Mouse (Mus musculus): Measurements from ENCODE around the gene Cracr2b. TPM values are rescaled to one million over a fixed set of nuclear protein-coding genes. Genes with fewer than 3 reads are reported as not detected.

Cracr2b gene
- total RNA-seq, 2 experiments from 2014 or later = 11.2 to 12.5 TPM

DNA sequence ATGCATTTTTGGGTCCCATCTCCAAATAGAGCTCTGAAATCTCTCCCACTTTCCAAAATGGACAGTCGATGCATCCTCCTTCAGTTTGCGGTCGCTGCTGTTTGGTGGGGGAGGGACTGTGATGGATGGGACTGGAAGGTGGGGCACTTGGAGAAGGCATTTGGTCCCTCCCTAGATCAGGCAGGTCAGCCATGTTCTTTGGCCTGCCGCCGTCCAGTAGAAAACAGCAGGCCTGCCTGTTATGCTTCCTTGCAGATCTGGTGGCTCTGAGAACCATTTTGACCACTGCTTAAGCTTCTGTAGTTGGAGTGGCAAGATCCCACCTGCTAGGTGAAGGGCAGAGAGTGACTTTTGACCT, 7.2 kb downstream of the Cracr2b start:
- no peak for DNase-seq (ENCODE audit: low spot score in 2 of 2)

DNA sequence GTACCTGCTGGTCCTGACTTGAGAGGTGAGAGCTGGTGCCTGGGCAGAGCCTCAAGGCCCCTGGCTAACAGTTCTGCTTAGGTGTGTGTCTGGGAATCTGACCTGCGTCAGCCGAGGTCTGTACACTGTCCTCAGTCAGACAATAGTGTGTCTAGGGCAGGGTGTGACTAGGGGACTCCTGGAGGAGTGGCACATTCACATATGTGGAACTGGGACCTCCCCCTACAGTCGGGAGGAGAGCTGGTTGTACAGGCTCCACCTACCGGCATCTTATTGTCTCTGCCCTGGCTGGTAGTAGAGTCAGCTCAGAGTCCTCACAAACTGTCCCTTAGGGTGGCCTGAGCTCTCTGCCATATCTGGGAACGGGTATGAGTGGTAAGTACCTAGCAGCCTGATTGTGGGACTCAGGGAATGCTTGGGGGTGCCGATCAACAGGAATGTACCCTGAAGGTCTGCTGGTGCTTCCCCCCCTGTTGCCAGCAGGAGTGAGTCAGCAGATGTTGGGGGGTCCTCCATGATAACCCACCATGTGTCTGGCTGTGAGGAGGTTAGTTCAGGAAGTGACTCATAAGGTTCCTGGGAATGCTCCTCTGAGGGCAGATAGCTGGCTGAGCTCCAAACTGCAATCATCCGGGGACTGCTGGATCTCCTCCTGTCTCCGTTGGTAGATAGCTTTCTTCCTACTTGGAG, 7.8 kb downstream of the Cracr2b start:
- peak; percentile 59 to 72 for DNase-seq (ENCODE audit: low spot score in 2 of 2)

DNA sequence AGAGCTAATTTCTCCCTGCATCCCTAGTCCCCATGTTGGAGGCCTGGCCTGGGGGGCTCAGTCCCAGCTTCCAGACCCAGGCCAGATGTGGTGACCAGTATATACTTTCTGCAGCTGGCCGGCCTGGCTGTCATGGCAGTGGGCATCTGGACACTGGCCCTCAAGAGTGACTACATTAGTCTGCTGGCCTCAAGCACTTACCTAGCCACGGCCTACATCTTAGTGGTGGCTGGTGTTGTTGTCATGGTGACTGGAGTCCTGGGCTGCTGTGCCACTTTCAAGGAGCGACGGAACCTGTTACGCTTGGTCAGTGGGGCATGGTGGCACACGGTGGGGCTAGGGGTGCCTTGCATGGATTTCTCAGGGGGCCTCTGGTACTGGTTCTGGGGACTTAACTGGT, 8.5 kb downstream of the Cracr2b start:
- DNase-seq (ENCODE audit: low spot score in 2 of 2) = peak in 1 of 2 experiments; percentile 25

DNA sequence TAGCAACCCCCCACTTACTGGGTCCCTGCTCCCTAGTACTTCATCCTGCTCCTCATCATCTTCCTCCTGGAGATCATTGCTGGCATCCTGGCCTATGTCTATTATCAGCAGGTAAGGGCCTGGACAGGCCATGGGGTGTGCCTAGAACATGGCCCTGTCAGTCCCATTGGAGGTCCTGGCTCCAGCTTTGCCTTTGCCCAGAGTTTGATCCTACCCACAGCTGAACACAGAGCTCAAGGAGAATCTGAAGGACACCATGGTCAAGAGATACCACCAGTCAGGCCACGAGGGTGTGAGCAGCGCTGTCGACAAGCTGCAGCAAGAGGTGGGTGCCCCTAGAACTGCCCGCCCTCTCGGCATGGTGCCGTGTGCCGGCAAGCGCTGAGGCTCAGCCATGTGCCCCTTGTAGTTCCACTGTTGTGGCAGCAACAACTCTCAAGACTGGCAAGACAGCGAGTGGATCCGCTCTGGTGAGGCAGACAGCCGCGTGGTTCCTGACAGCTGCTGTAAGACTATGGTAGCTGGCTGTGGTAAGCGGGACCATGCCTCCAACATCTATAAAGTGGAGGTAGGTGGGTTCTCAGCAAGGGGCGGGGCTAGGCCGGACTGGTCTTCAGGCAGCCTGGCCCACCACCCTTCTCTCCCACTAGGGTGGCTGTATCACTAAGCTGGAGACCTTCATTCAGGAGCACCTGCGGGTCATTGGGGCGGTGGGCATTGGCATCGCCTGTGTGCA, 9.2 kb downstream of the Cracr2b start:
- peak in 1 of 2 experiments; percentile 26 for DNase-seq (ENCODE audit: low spot score in 2 of 2)

DNA sequence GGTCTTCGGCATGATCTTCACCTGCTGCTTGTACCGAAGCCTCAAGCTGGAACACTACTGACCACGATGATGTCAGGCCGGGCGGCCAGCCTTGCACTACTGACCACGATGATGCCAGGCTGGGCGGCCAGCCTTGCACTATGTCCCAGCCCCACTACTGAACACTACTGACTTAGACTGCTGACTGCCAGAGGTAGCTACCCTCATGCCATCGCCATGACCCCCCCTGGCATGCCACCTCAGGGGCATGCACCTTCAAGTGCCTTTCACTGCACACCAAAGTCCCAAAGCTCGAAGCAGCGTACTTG, 9.7 kb downstream of the Cracr2b start:
- peak in 1 of 2 experiments; percentile 21 for DNase-seq (ENCODE audit: low spot score in 2 of 2)

DNA sequence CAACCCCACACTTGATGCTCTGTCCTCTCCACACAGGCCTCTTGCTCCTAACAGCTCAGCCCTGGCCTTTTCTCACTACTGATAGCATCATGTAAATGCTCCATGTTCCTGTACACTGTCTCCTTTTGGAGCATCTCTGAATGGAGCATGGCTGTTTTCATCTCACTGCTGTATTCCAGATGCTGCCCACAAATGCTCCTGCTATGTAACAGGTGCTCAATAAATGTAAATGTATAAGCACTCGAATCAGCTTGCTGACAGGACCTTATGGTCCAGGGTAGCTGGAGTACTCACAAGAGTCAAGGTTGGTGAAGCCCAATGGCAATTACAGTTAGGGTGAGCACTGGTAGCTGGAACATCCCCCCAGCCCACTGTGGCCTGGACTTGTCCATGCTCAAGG, 10.3 kb downstream of the Cracr2b start:
- DNase-seq (ENCODE audit: low spot score in 2 of 2) = peak in 1 of 2 experiments; percentile 18

DNA sequence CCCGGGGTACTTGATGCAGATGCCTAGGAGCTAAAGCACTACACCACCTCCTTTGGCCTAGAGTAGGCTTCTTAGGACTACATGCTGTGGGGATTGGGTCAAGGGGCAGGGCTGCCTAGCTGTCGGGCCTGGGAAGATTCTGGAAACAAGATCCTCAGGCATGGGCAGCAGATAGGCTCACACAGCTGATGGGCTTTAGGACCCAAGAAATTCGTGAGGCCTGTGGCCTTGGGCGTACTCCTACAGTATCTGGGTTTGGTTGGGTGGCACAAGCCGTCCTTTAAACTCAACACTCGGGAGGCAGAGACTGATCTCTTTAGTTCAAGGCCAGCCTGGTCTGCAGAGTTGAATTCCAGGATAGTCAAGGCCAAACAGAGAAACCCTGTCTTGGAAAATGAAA, 11.3 kb downstream of the Cracr2b start:
- no peak for DNase-seq (ENCODE audit: low spot score in 2 of 2)

DNA sequence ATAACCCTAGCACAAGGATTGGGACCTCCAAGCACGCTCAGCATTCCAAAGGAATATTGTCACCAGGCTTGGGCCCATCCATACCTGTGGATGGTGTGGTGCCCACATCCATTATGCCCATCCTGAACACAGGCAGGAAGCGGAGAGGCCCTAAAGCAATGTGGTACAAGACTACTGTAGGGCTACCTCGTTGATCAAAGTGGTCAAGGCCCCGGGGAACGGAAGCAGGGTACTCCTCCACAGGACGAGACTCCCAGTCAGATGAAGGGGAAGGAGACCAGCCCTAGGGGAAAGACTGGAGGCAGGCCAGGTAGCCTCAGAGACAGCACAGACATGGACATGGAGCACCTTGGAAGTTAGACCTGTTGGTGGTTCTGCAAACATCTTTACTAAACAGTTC, 11.9 kb downstream of the Cracr2b start:
- no peak for DNase-seq (ENCODE audit: low spot score in 2 of 2)

DNA sequence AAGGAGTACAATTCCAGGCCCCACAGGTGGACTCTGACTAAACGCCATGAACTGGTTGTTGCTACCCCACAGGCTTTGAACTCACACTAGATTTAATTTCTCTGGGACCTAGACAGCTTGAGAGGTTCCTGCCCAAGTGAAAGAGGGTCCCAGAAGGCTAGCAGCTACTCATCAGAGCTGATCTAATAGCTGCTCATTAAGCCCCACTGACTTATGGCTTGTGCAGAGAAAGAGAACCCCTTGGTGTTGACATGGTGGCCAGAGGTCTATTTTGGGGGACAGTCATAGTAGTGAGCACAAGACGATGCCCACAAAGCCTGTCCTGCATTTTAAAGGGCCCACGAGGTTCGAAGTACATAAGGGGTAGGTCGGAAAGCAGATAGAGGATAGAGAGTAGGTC, 13.3 kb downstream of the Cracr2b start:
- DNase-seq (ENCODE audit: low spot score in 2 of 2) = no peak

DNA sequence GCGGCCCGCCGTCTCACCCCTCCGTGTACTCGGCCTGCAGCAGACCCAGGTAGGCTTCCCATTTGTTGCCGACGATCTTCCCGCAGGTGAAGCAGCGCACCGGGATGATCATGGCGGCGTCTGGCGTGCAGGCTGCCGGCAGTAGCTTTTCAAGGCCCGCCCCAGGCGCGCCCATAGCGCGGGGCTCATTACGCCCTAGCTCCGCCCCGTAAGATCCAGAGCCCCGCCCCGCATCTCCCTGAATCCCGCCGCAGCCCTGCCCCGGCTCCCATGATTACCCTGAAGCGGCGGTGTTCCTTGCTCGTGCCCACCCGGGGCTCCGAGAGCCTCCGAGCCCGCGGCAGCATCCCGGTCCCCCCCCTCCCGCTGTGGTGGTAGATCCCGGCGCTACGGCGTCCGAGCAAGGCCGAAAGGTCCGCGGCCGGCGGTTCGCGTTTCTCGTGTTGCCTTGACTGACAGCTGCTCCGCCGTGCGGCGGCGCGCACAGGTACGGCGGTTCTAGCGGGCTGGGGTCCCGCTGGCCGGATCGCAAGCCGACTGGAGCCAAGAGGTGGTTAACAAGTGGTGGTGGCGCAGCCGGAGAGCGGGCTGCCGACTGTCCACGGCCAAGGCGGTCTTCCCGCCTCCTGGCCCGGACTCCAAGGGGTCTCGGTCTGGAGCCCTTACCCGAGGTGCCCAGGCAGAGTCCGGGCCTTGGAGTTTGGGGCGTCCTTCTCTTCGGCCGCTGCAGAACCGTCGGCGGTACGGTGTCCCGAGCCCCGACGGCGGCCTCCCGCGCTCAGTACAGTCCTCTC, 14.3 kb downstream of the Cracr2b start, which contains the start of the genes Polr2l and Tspan4:
Polr2l (minus strand) TSS at position 122 of the 794 bp plus-strand sequence.
Tspan4 (plus strand) TSS at position 230 of the 794 bp plus-strand sequence.
- peak; percentile 81 to 86 for DNase-seq (ENCODE audit: low spot score in 2 of 2)

DNA sequence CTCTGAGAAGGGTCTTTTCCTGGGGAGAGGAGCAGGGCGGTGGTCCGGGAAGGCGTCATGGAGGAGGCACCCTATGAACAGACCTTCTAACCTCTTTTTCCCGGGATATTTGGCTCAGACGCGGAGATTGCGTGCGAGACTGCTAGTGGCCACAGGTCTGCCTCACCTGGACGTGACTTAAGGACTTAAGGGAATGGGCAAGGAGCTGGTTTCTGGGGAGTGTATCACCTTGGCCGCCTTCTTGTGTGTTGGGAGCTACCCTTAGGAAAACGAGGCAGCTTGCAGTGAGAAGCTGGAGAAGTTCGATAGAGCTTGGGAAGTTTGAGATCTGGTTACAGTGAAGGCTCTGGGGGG, 14.9 kb downstream of the Cracr2b start:
- no peak for DNase-seq (ENCODE audit: low spot score in 2 of 2)

DNA sequence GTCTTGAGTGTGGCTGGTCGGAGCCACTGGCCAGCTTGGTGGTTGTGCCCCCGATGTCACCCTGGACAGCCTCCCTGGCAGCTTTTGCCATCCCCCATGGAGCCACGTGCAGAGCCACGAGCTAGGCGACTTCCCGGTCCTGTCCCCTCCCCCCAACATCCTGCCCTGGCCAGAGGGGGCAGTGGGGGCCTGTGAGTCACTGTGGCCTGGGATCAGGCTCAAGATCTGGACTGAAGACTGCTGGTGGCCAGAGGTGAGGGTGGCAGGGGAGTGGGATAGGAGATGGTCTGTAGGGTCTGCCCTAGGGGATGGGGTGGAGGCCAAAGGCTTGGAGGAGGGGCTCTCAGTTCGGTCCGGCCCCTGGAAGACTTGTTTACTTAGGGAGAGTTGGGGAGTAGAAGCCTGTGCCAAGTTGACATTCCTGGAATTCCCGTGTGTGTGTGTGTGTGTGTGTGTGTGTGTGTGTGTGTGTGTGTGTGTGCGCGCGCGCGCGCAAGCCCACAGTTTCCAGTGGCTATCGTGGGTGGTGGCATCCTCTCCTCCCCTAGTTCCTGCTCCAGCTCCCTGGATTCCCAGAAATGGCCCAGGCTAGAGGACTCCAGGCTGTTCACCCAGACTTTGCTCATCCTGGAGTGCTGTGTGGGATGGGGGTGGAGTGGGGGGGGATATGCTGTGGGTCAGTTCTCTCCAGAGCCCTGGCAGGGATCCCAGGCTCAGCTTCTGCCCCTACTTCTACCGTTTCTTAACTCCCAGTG, 15.5 kb downstream of the Cracr2b start:
- peak; percentile 82 to 84 for DNase-seq (ENCODE audit: low spot score in 2 of 2)

DNA sequence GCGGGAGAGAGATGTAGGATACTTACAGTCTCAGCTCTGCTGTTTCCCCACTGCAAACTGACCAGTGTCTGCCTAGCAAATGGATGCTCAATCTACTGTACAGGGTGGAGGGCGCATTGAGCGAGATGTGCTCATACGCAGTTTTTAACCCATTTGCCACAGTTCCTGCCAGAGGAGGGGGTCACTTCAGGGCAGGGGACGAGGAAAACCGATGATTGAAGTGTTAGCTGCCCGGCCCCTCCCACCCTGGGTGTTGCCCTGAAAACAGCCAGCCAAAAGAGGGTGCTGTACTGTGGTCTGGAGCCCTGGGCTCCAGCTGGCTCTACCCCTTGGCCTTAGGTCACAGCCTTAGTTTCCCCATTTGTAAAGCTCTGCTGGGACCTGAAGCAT, 16.1 kb downstream of the Cracr2b start:
- DNase-seq (ENCODE audit: low spot score in 2 of 2) = no peak

DNA sequence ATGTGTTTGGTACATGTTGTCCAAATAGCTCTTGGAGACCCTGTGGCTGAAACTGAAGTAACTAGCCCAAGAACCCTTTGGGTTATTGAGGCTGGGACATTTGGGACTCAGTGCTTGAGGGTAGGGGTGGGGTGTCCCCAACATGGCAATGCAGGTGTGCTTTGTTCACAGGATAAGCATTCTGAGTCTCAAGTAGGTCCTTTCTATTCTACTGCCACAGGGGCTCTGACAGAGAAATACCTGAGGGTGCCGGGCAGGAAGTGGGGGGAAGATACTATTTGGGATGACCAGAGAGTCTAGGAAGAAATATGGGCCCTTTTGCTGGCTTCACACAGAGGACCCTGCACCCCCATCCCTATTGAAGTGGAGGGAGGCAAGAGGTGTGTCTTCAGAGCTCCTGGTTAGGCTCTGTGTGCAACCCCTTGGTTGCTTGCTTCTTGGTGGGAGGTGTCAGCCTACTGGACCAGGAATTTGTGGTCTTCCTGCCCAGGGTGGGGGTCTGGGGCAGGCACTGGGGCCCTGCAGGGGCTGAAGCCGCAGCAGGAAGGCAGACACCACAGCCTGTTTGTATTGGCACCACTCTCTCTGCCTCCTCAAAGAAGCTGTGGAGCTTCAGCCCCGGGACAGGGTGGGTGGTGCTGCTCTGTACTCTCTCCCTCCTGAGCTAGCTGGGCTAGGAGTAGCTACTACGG, 16.8 kb downstream of the Cracr2b start:
- DNase-seq (ENCODE audit: low spot score in 2 of 2) = no peak

DNA sequence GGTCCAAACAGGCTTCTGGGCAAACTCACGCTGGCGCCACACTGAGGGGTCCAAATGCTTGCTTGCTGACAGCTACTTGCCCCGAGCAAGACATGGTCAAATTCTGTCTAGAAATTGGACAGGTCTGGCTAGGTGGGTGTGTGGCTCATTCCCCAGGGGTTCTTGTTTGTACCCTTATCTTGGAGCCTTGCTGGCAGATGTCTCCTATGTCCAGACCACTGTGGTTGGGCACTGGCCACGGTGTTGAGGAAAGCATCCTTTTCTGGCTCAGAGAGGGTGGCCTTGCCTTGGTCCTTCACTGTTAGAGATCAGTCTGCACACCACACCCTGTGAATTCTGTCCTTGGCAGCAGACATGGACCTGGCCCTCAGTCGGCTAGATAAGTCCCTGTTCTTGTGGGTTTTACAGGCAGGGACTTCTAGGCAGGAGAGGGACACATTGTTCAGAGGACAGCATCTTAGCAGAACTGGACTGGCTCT, 17.4 kb downstream of the Cracr2b start:
- DNase-seq (ENCODE audit: low spot score in 2 of 2) = no peak

DNA sequence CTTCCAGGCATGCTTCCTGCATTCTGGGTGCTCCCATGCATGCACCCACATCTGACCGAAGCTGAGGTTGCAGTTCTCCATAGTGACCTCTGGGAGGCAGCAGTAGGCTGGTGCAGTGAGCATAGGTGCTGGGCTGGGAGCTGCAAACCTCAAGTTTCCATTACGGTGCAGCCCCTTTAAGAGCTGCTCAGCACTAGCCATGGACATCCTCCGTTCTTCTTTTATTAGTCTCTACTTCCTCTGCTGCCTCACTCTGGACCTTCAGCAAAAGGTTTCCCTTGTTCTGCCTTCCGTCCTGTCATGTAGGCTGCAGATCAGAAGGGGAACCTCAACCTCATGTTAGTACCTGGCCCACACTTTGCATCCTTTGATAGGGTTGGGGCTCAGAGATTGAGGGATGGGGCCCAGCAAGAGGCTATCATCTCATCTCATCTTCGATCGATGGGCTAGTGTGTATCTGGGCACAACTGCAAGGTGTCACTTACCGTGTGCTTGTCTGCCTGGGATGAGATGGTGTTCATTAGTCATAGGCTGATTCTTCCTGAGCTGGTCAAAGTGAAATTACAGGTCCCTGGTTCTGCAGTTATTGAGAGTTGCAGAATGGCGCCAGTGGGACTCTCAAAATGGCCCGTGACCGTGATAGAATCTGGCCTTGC, 20.1 kb downstream of the Cracr2b start:
- peak in 1 of 2 experiments; percentile 56 for DNase-seq (ENCODE audit: low spot score in 2 of 2)

DNA sequence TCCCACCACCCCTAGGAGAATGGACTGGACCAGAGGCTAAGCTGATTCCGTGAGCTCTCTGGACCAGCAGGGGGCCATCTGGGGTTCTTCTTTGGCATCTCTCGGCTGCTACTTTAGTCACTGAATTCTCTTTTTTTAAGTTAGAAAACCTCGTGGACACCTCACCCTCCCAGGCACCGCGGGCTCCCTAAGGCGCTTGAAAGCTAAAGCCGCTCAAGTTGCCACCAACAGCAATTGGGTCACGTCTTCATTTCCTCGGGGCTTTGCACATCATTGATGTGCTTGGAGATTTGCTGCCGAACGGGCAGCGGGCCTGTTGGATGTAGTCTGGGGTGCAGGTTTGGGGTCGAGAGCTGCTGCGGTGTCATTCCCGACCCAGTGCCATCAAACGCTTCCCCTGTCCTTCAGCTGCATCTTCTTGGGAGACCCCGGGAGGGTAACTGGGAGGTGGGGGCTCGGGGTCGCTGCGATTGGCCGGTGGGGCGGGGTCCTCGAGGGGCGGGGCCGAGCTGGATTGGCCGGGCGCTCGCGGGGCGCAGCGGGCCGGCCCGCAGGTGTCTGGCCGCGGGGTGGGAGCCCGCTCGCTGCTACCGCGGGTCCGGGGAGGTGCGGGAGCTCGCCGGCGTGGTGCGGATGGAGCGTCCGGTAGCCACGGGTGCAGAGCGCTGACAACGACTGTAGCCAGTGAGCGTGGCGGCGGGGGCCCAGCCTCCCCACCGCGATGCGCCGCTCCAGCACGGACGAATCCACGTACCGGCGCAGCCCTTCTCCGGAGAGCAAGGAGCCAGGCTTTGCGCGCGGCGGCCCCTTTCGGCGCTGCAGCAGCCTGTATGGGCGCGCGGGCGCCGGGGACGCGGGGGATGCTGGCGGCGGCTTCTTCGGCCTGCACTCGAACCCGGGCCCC, 20.9 kb downstream of the Cracr2b start:
- DNase-seq (ENCODE audit: low spot score in 2 of 2) = peak in 1 of 2 experiments; percentile 48

DNA sequence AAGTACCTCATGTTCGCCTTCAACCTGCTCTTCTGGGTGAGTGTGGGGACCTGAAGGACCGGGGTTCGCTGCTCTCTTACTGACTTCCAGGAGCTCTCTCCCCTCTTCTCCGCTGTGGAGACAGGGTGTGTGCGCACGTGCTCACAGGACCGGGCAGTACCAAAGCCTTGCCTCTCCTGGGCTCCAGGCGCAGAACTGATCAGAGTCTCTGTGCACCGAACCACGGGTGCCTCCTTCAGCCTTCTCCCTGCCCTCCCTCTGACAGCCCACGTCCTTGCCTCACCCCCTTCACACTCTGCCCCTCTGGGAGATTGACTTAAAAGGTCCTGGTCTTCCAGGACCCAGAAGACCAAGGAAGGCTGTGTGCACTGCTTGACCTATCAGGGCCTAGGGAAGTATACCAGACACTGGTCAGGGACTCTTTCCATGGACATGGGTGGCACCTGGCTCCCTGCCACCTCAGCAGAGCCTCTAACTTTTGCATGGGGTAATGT, 21.7 kb downstream of the Cracr2b start:
- no peak for DNase-seq (ENCODE audit: low spot score in 2 of 2)
